Mouse (Mus musculus) embryonic facial prominence, embryonic 15.5 days (tissue): Measurements from ENCODE around the gene Twist2. TPM values are rescaled to one million over a fixed set of nuclear protein-coding genes. Genes with fewer than 3 reads are reported as not detected.

ENCODE experiments used
- ATAC-seq: fragments of 200-750 bp; cut with Nextera tagmentation; 2 replicates; pipeline ENCODE4 v1.8.0; 2017; ENCODE audit warnings: low read depth, moderate TSS enrichment; ENCODE audit not compliant: insufficient number of reproducible peaks, low FRiP score, low TSS enrichment
- H3K27ac ChIP-seq: fragments of 300-500 bp; sonication (generic); replicated peaks from 2 replicates; pipeline ENCODE4 v1.5.1; 2015; ENCODE audit warnings: mild to moderate bottlenecking, inconsistent platforms
- H3K27me3 ChIP-seq: fragments of 300-500 bp; sonication (generic); 2 replicates; pipeline ENCODE4 v1.6.1; 2015; ENCODE audit warnings: inconsistent platforms
- H3K36me3 ChIP-seq: fragments of 300-500 bp; sonication (generic); 2 replicates; pipeline ENCODE4 v1.6.1; 2015; ENCODE audit warnings: mild to moderate bottlenecking, inconsistent platforms
- H3K4me1 ChIP-seq: fragments of 300-500 bp; sonication (generic); 2 replicates; pipeline ENCODE4 v1.6.1; 2015; ENCODE audit warnings: inconsistent platforms
- H3K4me2 ChIP-seq: fragments of 300-500 bp; sonication (generic); replicated peaks from 2 replicates; pipeline ENCODE4 v1.6.1; 2015; ENCODE audit warnings: mild to moderate bottlenecking, inconsistent platforms
- H3K4me3 ChIP-seq: fragments of 300-500 bp; sonication (generic); replicated peaks from 2 replicates; pipeline ENCODE4 v1.5.1; 2015; ENCODE audit warnings: mild to moderate bottlenecking, inconsistent platforms
- H3K9ac ChIP-seq: fragments of 300-500 bp; sonication (generic); 2 replicates; pipeline ENCODE4 v1.6.1; 2015; ENCODE audit warnings: inconsistent platforms
- H3K9me3 ChIP-seq: fragments of 300-500 bp; sonication (generic); replicated peaks from 2 replicates; pipeline ENCODE4 v1.6.1; 2016; ENCODE audit warnings: inconsistent platforms
- WGBS: fragments of 180-500 bp; shearing (Covaris S2); methylation state at CpG from one replicate; pipeline ENCODE4 v1.1.7; 2015; 5-methylcytosine and 5-hydroxymethylcytosine counted together
- polyA plus RNA-seq: library from polyadenylated mRNA; unstranded; fragments of >200 nt; fragmentation: Nextera tagmentation; extraction: Ambion mirVana; gene quantifications from 2 replicates; pipeline ENCODE4 v1.2.1, GENCODE M21; 2015

Gene Twist2
- polyA plus RNA-seq, 1 experiment from 2014 or later: 71.8 TPM

DNA sequence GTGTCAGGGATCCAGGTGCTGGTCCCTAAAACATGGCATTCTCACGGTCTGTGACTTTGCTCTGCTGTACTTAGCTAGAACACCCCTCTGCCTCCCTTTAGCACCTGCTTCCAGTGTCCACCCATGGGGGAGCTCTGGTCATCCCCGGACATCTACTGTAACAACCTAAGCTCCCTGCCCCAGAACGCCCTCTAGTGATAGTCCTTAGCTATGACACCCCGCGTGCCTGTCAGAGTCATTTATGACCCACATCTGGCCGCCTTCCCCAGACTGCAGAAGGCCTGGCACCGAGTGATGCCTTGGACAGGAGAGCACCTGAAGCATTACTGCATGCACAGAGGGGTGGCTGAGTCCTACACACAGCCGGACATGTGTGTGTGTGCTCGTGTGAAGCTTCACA is 18.0 kb downstream of the Twist2 start:
- WGBS: 47% methylated on average over 9 of the region's 9 CpGs
- no peak for ATAC-seq
- H3K4me1 ChIP-seq: peaks cover 47% of the 10 kb centered on the region

DNA sequence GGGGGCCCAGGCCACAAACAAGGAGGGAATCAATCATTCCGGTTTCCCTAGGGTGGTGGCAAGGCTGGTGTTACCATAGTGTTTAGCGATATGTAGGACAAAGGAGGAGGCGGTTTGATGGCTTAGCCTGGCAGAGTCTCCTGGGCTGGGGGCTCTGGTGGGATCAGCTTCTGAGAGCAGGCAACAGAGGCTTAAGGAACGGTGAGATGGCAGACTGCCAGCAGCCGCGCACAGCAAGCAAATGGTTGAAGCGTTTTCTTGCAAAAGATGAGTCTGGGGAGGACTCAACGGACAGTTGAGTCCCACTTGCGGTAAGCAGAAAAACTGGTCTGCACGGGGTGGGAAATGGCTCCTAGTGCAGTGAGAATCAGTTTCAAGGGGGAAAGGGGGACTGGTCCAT is 19.3 kb downstream of the Twist2 start:
- no peak for ATAC-seq
- Histone ChIP-seq H3K27me3 (no peaks in the 10 kb centered on the region), H3K9ac (no peak overlapping the region), H3K27ac (no peak overlapping the region), H3K4me3 (no peak overlapping the region), H3K4me1 (peaks cover 53% of the 10 kb centered on the region), H3K36me3 (no peaks in the 10 kb centered on the region), H3K9me3 (no peaks in the 10 kb centered on the region), H3K4me2 (no peak overlapping the region)
- 39% methylated on average over 10 of the region's 10 CpGs for WGBS

More for the DNA sequence above, 18.0 kb downstream of the Twist2 start:
- no peaks in the 10 kb centered on the region for H3K36me3 ChIP-seq
- H3K4me3 ChIP-seq: no peak overlapping the region
- no peak overlapping the region; the same call in 1 of the 2 replicates for H3K4me2 ChIP-seq
- H3K27ac ChIP-seq: no peak overlapping the region
- H3K9ac ChIP-seq: no peak overlapping the region
- no peaks in the 10 kb centered on the region for H3K9me3 ChIP-seq
- H3K27me3 ChIP-seq: no peaks in the 10 kb centered on the region

DNA sequence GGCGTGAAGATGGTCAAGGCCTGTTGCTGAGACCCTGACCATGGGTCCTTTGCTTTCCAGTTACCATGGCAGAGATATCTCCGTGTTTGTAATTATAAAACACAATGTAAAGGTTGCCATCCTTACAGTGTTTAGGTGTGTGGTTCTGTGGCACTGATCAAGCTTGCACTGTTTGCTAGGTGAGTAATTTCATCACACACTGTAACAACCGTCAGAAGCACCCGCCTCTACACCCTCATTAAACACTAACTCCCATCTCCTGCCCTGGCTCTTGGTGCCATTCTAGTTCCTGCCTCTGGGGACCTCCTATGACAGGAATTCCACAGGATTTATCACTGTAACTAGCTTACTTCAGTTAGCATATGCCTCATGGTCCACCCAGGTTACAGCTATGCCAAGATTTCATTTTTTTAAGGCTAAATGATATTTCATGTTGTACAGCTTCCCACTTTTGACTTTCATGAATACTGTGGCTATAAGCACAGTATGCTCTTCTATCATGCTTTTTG is 21.1 kb downstream of the Twist2 start:
- Histone ChIP-seq H3K4me2 (no peak overlapping the region), H3K9me3 (no peaks in the 10 kb centered on the region), H3K27ac (no peak overlapping the region), H3K4me3 (no peak overlapping the region), H3K9ac (no peak overlapping the region), H3K36me3 (no peaks in the 10 kb centered on the region), H3K4me1 (peaks cover 54% of the 10 kb centered on the region), H3K27me3 (no peaks in the 10 kb centered on the region)
- no peak for ATAC-seq
- 72% methylated on average over 4 of the region's 4 CpGs for WGBS

DNA sequence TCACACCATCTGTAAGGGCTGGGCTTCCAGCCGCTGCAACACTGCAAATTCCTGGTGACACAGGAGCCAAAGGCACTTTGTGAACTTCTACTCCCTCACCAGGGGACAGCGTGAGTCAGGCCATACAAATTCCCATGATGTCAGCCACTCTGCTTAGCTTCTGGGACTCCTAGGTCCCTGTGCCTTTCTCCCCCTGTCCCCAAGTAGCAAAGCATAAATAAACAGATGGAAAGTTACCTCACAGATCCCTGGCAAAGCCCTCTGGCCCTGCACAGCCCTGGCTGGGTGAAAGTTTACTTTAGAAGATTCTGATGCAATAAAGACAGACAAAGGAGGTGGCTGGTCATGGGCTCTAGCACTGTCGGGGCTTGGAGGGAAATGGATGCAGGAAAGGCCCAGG is 22.3 kb downstream of the Twist2 start:
- no peaks in the 10 kb centered on the region for H3K9me3 ChIP-seq
- H3K4me3 ChIP-seq: no peak overlapping the region
- ATAC-seq: no peak
- no peak overlapping the region for H3K9ac ChIP-seq
- 43% methylated on average over 3 of the region's 3 CpGs for WGBS
- no peak overlapping the region for H3K27ac ChIP-seq
- H3K4me1 ChIP-seq: peaks cover 65% of the 10 kb centered on the region
- H3K4me2 ChIP-seq: no peak overlapping the region
- H3K36me3 ChIP-seq: no peaks in the 10 kb centered on the region
- no peaks in the 10 kb centered on the region for H3K27me3 ChIP-seq

DNA sequence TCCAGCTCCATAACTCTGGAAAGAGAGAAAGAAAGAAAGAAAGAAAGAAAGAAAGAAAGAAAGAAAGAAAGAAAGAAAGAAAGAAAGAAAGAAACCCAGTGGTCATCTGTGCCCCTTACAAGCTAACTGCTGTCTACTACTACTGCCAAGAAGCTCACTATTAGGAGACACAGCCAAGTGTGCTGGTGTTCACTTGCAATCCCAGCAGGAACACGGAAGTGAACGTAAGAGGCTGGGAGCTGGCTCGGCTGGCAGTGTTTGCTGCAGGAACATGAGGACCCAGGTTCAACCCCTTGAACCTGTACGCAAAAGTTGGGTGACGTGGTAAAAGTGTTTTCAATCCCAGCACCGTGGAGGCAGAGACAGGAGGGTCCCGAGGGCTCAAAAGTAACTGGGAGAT is 22.7 kb downstream of the Twist2 start:
- Histone ChIP-seq H3K27me3 (no peaks in the 10 kb centered on the region), H3K9ac (no peak overlapping the region), H3K4me1 (peaks cover 64% of the 10 kb centered on the region), H3K4me3 (no peak overlapping the region), H3K4me2 (no peak overlapping the region; the same call in 1 of the 2 replicates), H3K9me3 (no peaks in the 10 kb centered on the region), H3K36me3 (no peaks in the 10 kb centered on the region), H3K27ac (no peak overlapping the region)
- 76% methylated on average over 7 of the region's 7 CpGs for WGBS
- ATAC-seq: no peak

DNA sequence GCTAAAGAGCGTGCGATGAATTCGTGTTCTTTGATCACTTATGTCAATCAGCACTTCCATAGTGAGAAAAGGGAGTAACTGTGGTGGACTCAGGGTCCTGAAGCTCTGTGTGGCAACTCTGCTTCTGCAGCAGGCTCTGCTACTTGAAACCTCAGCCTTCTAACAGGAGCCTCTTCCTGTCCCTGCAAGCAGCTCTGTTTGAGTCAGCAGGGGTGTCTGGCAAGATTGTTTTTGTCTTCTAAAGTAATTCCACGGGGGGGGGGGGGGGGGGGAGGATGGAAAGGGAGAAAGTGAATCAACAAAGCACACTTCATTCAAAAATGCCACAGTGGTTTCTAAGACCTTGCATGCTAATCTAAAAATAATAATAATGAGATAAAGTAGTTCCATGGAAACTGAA is 24.0 kb downstream of the Twist2 start:
- peaks cover 56% of the 10 kb centered on the region for H3K4me1 ChIP-seq
- ATAC-seq: no peak
- WGBS: 36% methylated on average over 4 of the region's 4 CpGs

DNA sequence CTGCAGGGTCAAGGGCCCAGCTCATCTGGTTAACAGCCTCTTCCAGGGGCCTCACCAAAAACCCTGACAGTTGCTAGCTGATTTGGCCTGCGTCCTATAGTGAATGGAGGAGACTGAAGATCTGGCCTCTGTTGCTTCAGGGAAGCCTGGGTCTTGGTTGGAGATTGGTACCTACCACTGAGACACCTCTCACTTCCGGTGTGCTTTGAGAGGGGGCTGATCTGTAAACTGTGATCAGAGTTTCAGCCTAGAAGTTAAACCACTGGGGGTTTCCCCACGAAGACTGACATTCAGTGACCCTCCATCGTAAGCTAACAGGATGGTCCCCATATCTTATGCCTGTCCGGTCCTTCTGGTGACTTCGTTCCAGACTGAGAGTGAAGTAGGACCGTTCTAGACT is 30.7 kb downstream of the Twist2 start:
- Histone ChIP-seq H3K27ac (no peak overlapping the region), H3K9me3 (no peaks in the 10 kb centered on the region), H3K4me2 (no peak overlapping the region), H3K9ac (no peak overlapping the region), H3K4me3 (no peak overlapping the region), H3K4me1 (peaks cover 52% of the 10 kb centered on the region), H3K27me3 (no peaks in the 10 kb centered on the region), H3K36me3 (no peaks in the 10 kb centered on the region)
- 88% methylated on average over 7 of the region's 7 CpGs for WGBS
- ATAC-seq: no peak

More for the DNA sequence above, 24.0 kb downstream of the Twist2 start:
- Histone ChIP-seq H3K27me3 (no peaks in the 10 kb centered on the region), H3K36me3 (no peaks in the 10 kb centered on the region), H3K27ac (no peak overlapping the region), H3K4me3 (no peak overlapping the region), H3K4me2 (no peak overlapping the region), H3K9me3 (no peaks in the 10 kb centered on the region), H3K9ac (no peak overlapping the region)

DNA sequence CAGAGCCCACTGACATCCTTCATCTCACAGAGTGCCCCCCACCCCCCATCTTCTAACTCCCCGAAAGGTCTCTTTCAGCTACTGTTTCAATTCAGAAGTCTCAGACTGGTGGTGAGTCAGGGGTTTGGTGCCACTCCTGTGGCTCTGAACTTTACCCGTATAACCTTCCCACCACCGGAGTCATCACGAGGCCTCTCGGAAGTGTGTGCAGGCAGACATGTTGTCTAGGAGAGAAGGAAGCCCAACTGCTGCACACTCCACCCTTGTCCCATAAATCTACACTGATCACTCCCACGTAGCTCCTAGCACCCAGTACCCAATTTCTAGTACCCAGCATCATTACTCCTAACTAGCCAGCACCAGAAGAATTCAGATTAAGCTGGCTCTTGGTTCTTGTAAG is 38.3 kb downstream of the Twist2 start:
- no peaks in the 10 kb centered on the region for H3K9me3 ChIP-seq
- no peak overlapping the region for H3K4me3 ChIP-seq
- H3K27ac ChIP-seq: no peak overlapping the region
- no peaks in the 10 kb centered on the region for H3K27me3 ChIP-seq
- ATAC-seq: no peak
- H3K4me2 ChIP-seq: no peak overlapping the region
- no peak overlapping the region for H3K9ac ChIP-seq
- H3K36me3 ChIP-seq: peaks cover 5% of the 10 kb centered on the region; the same call in 1 of the 2 replicates
- 91% methylated on average over 6 of the region's 6 CpGs for WGBS
- peaks cover 28% of the 10 kb centered on the region for H3K4me1 ChIP-seq

- no peak overlapping the region for H3K9ac ChIP-seq
- H3K4me3 ChIP-seq: no peak overlapping the region
- peaks cover 5% of the 10 kb centered on the region; the same call in 1 of the 2 replicates for H3K36me3 ChIP-seq
- H3K4me1 ChIP-seq: peaks cover 32% of the 10 kb centered on the region
- H3K4me2 ChIP-seq: no peak overlapping the region
- no peak overlapping the region for H3K27ac ChIP-seq
- 71% methylated on average over 6 of the region's 6 CpGs for WGBS
- H3K27me3 ChIP-seq: no peaks in the 10 kb centered on the region
- H3K9me3 ChIP-seq: no peaks in the 10 kb centered on the region
- ATAC-seq: no peak
These were observed 38.7 kb downstream of the Twist2 start for GRCm38 (mm10) chr1:91839979-91840378.

DNA sequence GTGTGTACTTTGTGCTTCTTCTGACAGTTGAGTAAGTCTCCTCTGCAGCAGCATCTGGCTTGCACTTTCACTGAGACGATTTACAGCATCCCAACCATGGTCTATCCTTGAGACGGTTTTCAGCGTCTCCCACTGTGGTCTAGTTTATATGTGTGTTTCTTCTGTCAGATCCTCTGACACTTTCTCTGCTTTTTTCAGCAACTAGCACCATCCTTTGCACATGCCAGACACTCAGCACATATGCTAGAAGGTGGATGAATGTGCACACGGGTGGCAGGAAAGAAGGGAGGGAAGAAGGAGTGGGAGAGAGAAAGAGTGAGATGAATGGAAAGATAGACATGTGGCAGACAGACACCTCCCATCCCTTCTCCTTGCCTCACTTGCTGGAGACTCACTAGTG is 43.0 kb downstream of the Twist2 start:
- H3K4me3 ChIP-seq: no peak overlapping the region
- 0 out of 2 replicates have a peak overlapping the region, but pooled peaks have one; percentile 60 for H3K27ac ChIP-seq
- H3K9ac ChIP-seq: no peak overlapping the region
- 40% methylated on average over 4 of the region's 4 CpGs for WGBS
- no peak for ATAC-seq
- H3K4me2 ChIP-seq: no peak overlapping the region
- H3K27me3 ChIP-seq: no peaks in the 10 kb centered on the region
- H3K9me3 ChIP-seq: no peaks in the 10 kb centered on the region
- peaks cover 24% of the 10 kb centered on the region for H3K4me1 ChIP-seq
- peaks cover 16% of the 10 kb centered on the region; the same call in 1 of the 2 replicates for H3K36me3 ChIP-seq

- Histone ChIP-seq H3K4me3 (no peak overlapping the region), H3K9me3 (no peaks in the 10 kb centered on the region), H3K4me1 (peaks cover 24% of the 10 kb centered on the region), H3K4me2 (no peak overlapping the region; the same call in 1 of the 2 replicates), H3K36me3 (peaks cover 16% of the 10 kb centered on the region; the same call in 1 of the 2 replicates), H3K9ac (no peak overlapping the region), H3K27ac (0 out of 2 replicates have a peak overlapping the region, but pooled peaks have one; percentile 60), H3K27me3 (no peaks in the 10 kb centered on the region)
- WGBS: 29% methylated on average over 8 of the region's 8 CpGs
- 0 out of 2 replicates have a peak, but pooled peaks have one; percentile 21 for ATAC-seq
These were observed 43.6 kb downstream of the Twist2 start for GRCm38 (mm10) chr1:91844681-91845379.
